Mouse (Mus musculus): ENCODE results near the gene Tmem179b. TPM values are rescaled to one million over a fixed set of nuclear protein-coding genes. Genes with fewer than 3 reads are reported as not detected.

Gene Tmem179b
- total RNA-seq (2021) = 10 to 100 TPM in 1 of 2 experiments, 1 to 10 TPM in 1; 8.5 to 10.1 TPM

- peak; percentile 96 to 99 for DNase-seq (ENCODE audit: extremely low spot score in 1 of 2, low spot score in 1 of 2)
Observed at GRCm38 (mm10) chr19:8774086-8774835, at the start of gene Tmem179b. TSS of gene Tmem179b (minus strand) at chr19:8774467.

- DNase-seq (ENCODE audit: extremely low spot score in 1 of 2, low spot score in 1 of 2) = no peak
Observed at GRCm38 (mm10) chr19:8822696-8823095, 48.4 kb upstream of the Tmem179b start.

GRCm38 (mm10) chr19:8821146-8821545 is 46.9 kb upstream of the Tmem179b start:
- no peak for DNase-seq (ENCODE audit: extremely low spot score in 1 of 2, low spot score in 1 of 2)

GRCm38 (mm10) chr19:8820424-8820956 is 46.2 kb upstream of the Tmem179b start:
- DNase-seq (ENCODE audit: extremely low spot score in 1 of 2, low spot score in 1 of 2) = no peak

- peak; percentile 92 to 96 for DNase-seq (ENCODE audit: extremely low spot score in 1 of 2, low spot score in 1 of 2)
Observed at GRCm38 (mm10) chr19:8819596-8820423, 45.5 kb upstream of the Tmem179b start, which contains the start of gene Hnrnpul2. TSS of gene Hnrnpul2 (plus strand) at chr19:8820010.

GRCm38 (mm10) chr19:8818801-8819595 is 44.7 kb upstream of the Tmem179b start, which contains the start of gene Ttc9c:
TSS of gene Ttc9c (minus strand) at chr19:8819333.
- peak; percentile 77 to 90 for DNase-seq (ENCODE audit: extremely low spot score in 1 of 2, low spot score in 1 of 2)

- DNase-seq (ENCODE audit: extremely low spot score in 1 of 2, low spot score in 1 of 2) = no peak
Observed at GRCm38 (mm10) chr19:8818301-8818798, 44.1 kb upstream of the Tmem179b start.

- no peak for DNase-seq (ENCODE audit: extremely low spot score in 1 of 2, low spot score in 1 of 2)
Observed at GRCm38 (mm10) chr19:8817001-8817400, 42.7 kb upstream of the Tmem179b start.

GRCm38 (mm10) chr19:8815812-8816211 is 41.5 kb upstream of the Tmem179b start:
- no peak for DNase-seq (ENCODE audit: extremely low spot score in 1 of 2, low spot score in 1 of 2)

- DNase-seq (ENCODE audit: extremely low spot score in 1 of 2, low spot score in 1 of 2) = no peak
Observed at GRCm38 (mm10) chr19:8806810-8807209, 32.5 kb upstream of the Tmem179b start.

- DNase-seq (ENCODE audit: extremely low spot score in 1 of 2, low spot score in 1 of 2) = no peak
Observed at GRCm38 (mm10) chr19:8803879-8804660, 29.8 kb upstream of the Tmem179b start.

- DNase-seq (ENCODE audit: extremely low spot score in 1 of 2, low spot score in 1 of 2) = no peak
Observed at GRCm38 (mm10) chr19:8803204-8803780, 29.0 kb upstream of the Tmem179b start.

- peak; percentile 66 to 81 for DNase-seq (ENCODE audit: extremely low spot score in 1 of 2, low spot score in 1 of 2)
Observed at GRCm38 (mm10) chr19:8802130-8802821, 28.0 kb upstream of the Tmem179b start, which contains the start of gene Zbtb3. TSS of gene Zbtb3 (plus strand) at chr19:8802555.

- DNase-seq (ENCODE audit: extremely low spot score in 1 of 2, low spot score in 1 of 2) = no peak
Observed at GRCm38 (mm10) chr19:8798947-8799315, 24.7 kb upstream of the Tmem179b start.

GRCm38 (mm10) chr19:8798264-8798946 is 24.1 kb upstream of the Tmem179b start, which contains the start of gene Polr2g:
TSS of gene Polr2g (minus strand) at chr19:8798577.
- DNase-seq (ENCODE audit: extremely low spot score in 1 of 2, low spot score in 1 of 2) = peak; percentile 74 to 76

GRCm38 (mm10) chr19:8790171-8790570 is 15.9 kb upstream of the Tmem179b start:
- no peak for DNase-seq (ENCODE audit: extremely low spot score in 1 of 2, low spot score in 1 of 2)

- DNase-seq (ENCODE audit: extremely low spot score in 1 of 2, low spot score in 1 of 2) = no peak
Observed at GRCm38 (mm10) chr19:8789171-8789570, 14.9 kb upstream of the Tmem179b start.

- DNase-seq (ENCODE audit: extremely low spot score in 1 of 2, low spot score in 1 of 2) = no peak
Observed at GRCm38 (mm10) chr19:8788521-8788920, 14.3 kb upstream of the Tmem179b start.
